Mouse (Mus musculus) neural tube, embryonic 13.5 days (tissue): ENCODE measurements around the gene Trim47. TPM values are rescaled to one million over a fixed set of nuclear protein-coding genes. Genes with fewer than 3 reads are reported as not detected.

ENCODE experiments used
- ATAC-seq: fragments of 200-750 bp; cut with Nextera tagmentation; 2 replicates; pipeline ENCODE4 v1.8.0; 2017; ENCODE audit warnings: low read depth, mild to moderate bottlenecking, moderate TSS enrichment, moderate library complexity
- H3K27ac ChIP-seq: fragments of 300-500 bp; sonication (generic); replicated peaks from 2 replicates; pipeline ENCODE4 v1.5.1; 2015; ENCODE audit warnings: moderate library complexity, mild to moderate bottlenecking, inconsistent platforms
- H3K27me3 ChIP-seq: fragments of 300-500 bp; sonication (generic); 2 replicates; pipeline ENCODE4 v1.6.1; 2015; ENCODE audit warnings: mild to moderate bottlenecking, inconsistent platforms
- H3K36me3 ChIP-seq: fragments of 300-500 bp; sonication (generic); 2 replicates; pipeline ENCODE4 v1.6.1; 2015; ENCODE audit warnings: mild to moderate bottlenecking, inconsistent platforms
- H3K4me1 ChIP-seq: fragments of 300-500 bp; sonication (generic); replicated peaks from 2 replicates; pipeline ENCODE4 v1.6.1; 2015; ENCODE audit warnings: inconsistent platforms
- H3K4me2 ChIP-seq: fragments of 300-500 bp; sonication (generic); 2 replicates; pipeline ENCODE4 v1.6.1; 2015; ENCODE audit warnings: inconsistent platforms, mild to moderate bottlenecking, moderate library complexity
- H3K4me3 ChIP-seq: fragments of 300-500 bp; sonication (generic); 2 replicates; pipeline ENCODE4 v1.5.1; 2015; ENCODE audit warnings: mild to moderate bottlenecking, inconsistent platforms
- H3K9ac ChIP-seq: fragments of 300-500 bp; sonication (generic); 2 replicates; pipeline ENCODE4 v1.6.1; 2015; ENCODE audit warnings: moderate library complexity, mild to moderate bottlenecking, inconsistent platforms
- H3K9me3 ChIP-seq: fragments of 300-500 bp; sonication (generic); 2 replicates; pipeline ENCODE4 v1.6.1; 2016; ENCODE audit warnings: inconsistent platforms
- WGBS: fragments of 180-500 bp; shearing (Covaris S2); methylation state at CpG from one replicate; pipeline ENCODE4 v1.1.7; 2015; 5-methylcytosine and 5-hydroxymethylcytosine counted together
- polyA plus RNA-seq: library from polyadenylated mRNA; unstranded; fragments of >200 nt; fragmentation: Nextera tagmentation; extraction: Ambion mirVana; gene quantifications from 2 replicates; pipeline ENCODE4 v1.2.1, GENCODE M21; 2015

Trim47 gene
- polyA plus RNA-seq, 1 experiment from 2014 or later: 4.3 TPM

DNA sequence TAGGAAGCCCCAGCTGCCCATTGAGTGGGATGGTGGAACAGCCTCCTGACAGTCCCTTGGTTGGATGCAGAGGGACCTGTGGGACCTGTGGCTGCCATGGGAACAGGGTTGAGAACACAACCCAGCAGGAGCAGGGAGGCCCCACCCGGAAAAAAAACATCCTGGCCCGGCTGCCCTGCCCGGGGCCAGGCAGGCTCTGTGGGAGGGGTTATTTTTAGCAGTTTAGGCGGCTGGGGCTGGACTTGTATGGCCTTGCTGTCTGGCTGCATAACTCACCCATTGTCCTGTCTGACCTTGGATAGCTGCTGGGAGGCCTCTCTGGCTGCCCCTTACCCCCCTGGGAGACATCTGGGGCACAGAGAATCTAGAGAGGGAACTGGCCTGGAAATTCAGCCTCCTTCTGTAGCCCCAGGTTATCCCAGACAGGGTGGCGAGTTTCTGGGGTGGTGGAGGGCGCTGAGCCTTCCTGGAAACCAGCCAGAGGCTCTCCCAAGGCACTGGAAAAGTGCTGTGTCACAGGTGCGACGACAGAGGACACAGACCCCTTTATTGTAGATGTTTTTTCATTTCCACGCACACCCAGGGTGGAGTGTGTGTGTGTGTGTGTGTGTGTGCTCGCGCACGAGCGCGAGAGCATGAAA, 22.9 kb downstream of the Trim47 start:
- WGBS: 30% methylated on average over 14 of the region's 14 CpGs
- Histone ChIP-seq H3K36me3 (no peaks in the 10 kb centered on the region), H3K4me1 (peaks cover 59% of the 10 kb centered on the region), H3K4me2 (no peak overlapping the region), H3K9me3 (no peaks in the 10 kb centered on the region), H3K4me3 (no peak overlapping the region), H3K27me3 (peaks cover 38% of the 10 kb centered on the region), H3K27ac (0 out of 2 replicates have a peak overlapping the region, but pooled peaks have one; percentile 52), H3K9ac (peak overlapping the region; percentile 43; the same call in 1 of the 2 replicates)
- ATAC-seq: peak; percentile 23; the same call in 1 of the 2 replicates

DNA sequence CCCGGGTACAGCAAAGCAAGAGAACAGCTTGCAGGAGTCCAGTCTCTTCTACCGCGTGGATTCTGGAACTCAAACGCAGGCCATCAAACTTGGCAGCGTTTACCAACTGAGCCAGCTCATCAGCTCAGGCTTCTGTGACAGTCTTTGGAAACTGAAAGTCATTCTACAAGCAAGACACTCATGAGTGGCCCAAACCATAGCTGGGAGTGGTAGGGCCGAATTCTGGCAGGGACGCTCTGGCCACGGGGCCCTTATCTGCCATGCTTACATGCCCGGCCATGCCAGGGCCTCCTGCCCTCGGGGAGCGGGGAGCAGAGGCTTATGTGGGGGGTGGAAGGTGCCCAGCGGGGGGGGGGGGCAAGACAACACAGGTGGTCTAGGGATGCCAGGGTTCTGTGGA, 23.4 kb downstream of the Trim47 start:
- Histone ChIP-seq H3K27me3 (peaks cover 33% of the 10 kb centered on the region), H3K36me3 (no peaks in the 10 kb centered on the region), H3K9ac (no peak overlapping the region; the same call in 1 of the 2 replicates), H3K4me3 (no peak overlapping the region), H3K4me1 (peaks cover 54% of the 10 kb centered on the region), H3K4me2 (no peak overlapping the region), H3K27ac (0 out of 2 replicates have a peak overlapping the region, but pooled peaks have one; percentile 52), H3K9me3 (no peaks in the 10 kb centered on the region)
- no peak for ATAC-seq
- WGBS: 79% methylated on average over 12 of the region's 12 CpGs

GRCm38 (mm10) chr11:116102472-116102871, 24.5 kb downstream of the Trim47 start:
- H3K27me3 ChIP-seq: peaks cover 22% of the 10 kb centered on the region
- H3K4me2 ChIP-seq: no peak overlapping the region
- no peak for ATAC-seq
- H3K4me3 ChIP-seq: no peak overlapping the region
- WGBS: 54% methylated on average over 3 of the region's 4 CpGs
- H3K9me3 ChIP-seq: no peaks in the 10 kb centered on the region
- peaks cover 47% of the 10 kb centered on the region for H3K4me1 ChIP-seq
- no peaks in the 10 kb centered on the region for H3K36me3 ChIP-seq
- H3K27ac ChIP-seq: peak overlapping the region; percentile 76
- H3K9ac ChIP-seq: 0 out of 2 replicates have a peak overlapping the region, but pooled peaks have one; percentile 9

DNA sequence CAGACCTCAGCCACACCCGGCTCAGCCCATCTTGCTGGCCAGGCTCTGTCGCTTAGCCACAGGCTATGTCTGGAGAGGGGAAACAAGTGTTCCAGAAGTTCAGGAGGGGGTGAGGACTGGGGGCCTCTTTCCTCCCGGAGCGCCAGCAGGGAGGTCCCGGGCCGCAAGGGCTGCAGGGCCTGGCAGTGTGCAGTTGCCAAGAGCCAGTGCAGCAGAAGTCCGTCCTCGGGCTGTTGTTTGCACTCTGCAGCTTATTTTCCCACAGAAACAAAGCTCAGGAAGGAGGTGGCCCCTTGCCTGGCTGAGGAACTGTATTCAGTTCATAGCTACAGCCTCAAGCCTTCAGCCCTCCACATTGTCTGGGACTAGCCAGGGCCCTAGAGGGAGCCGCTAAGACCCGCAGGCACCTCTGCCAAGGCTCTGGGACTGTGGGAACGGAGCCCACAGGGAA, 25.1 kb downstream of the Trim47 start:
- Histone ChIP-seq H3K4me2 (no peak overlapping the region), H3K27ac (peak overlapping the region; percentile 76), H3K4me3 (no peak overlapping the region), H3K36me3 (no peaks in the 10 kb centered on the region), H3K27me3 (peaks cover 17% of the 10 kb centered on the region), H3K9me3 (no peaks in the 10 kb centered on the region), H3K4me1 (peaks cover 42% of the 10 kb centered on the region), H3K9ac (0 out of 2 replicates have a peak overlapping the region, but pooled peaks have one; percentile 9)
- WGBS: 37% methylated on average over 11 of the region's 11 CpGs
- ATAC-seq: peak; percentile 79

DNA sequence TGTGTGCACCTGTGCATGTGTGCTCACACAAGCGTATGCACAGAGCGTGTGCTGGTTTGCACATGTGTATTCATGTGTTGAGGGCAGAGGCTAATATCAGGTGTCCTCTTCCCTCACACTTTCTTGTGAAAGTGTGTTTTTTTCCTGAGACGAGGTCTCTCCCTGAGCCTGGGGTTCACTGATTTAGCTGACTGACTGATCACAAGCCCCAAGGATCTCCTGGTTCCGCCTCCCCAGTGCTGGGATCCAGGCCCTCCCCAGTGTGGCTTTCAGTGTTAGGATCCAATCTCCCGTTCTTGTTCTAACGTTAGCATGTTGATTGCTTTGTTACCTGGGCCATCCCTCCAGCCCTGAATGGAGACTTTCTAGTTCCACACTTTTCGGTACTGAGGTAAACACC, 26.2 kb downstream of the Trim47 start:
- Histone ChIP-seq H3K4me2 (no peak overlapping the region), H3K27ac (peak overlapping the region; percentile 76), H3K27me3 (peaks cover 6% of the 10 kb centered on the region; the same call in 1 of the 2 replicates), H3K9ac (no peak overlapping the region), H3K4me3 (no peak overlapping the region), H3K9me3 (0 out of 2 replicates have a peak, but pooled peaks cover 5% of the 10 kb centered on the region), H3K4me1 (peaks cover 31% of the 10 kb centered on the region), H3K36me3 (no peaks in the 10 kb centered on the region)
- ATAC-seq: no peak
- WGBS: 85% methylated on average over 7 of the region's 7 CpGs

- Histone ChIP-seq H3K4me2 (no peak overlapping the region), H3K4me1 (peaks cover 31% of the 10 kb centered on the region), H3K9me3 (0 out of 2 replicates have a peak, but pooled peaks cover 5% of the 10 kb centered on the region), H3K4me3 (no peak overlapping the region), H3K27me3 (peaks cover 1% of the 10 kb centered on the region; the same call in 1 of the 2 replicates), H3K27ac (no peak overlapping the region), H3K36me3 (no peaks in the 10 kb centered on the region), H3K9ac (no peak overlapping the region)
- 87% methylated on average over 6 of the region's 6 CpGs for WGBS
- no peak for ATAC-seq
Measured at GRCm38 (mm10) chr11:116100385-116100784, 26.6 kb downstream of the Trim47 start.

- H3K9me3 ChIP-seq: 0 out of 2 replicates have a peak, but pooled peaks cover 5% of the 10 kb centered on the region
- H3K4me3 ChIP-seq: no peak overlapping the region
- no peaks in the 10 kb centered on the region for H3K27me3 ChIP-seq
- H3K27ac ChIP-seq: no peak overlapping the region
- no peaks in the 10 kb centered on the region for H3K36me3 ChIP-seq
- peaks cover 28% of the 10 kb centered on the region for H3K4me1 ChIP-seq
- ATAC-seq: no peak
- WGBS: 86% methylated on average over 6 of the region's 6 CpGs
- no peak overlapping the region for H3K9ac ChIP-seq
- no peak overlapping the region for H3K4me2 ChIP-seq
Measured at GRCm38 (mm10) chr11:116099462-116099861, 27.5 kb downstream of the Trim47 start.

- Histone ChIP-seq H3K9me3 (0 out of 2 replicates have a peak, but pooled peaks cover 5% of the 10 kb centered on the region), H3K27ac (no peak overlapping the region), H3K36me3 (no peaks in the 10 kb centered on the region), H3K4me1 (peaks cover 22% of the 10 kb centered on the region), H3K4me3 (no peak overlapping the region), H3K9ac (no peak overlapping the region), H3K27me3 (no peaks in the 10 kb centered on the region), H3K4me2 (no peak overlapping the region)
- WGBS: 71% methylated on average over 14 of the region's 14 CpGs
- no peak for ATAC-seq
Measured at GRCm38 (mm10) chr11:116098711-116099460, 28.1 kb downstream of the Trim47 start.

- H3K4me2 ChIP-seq: no peak overlapping the region
- no peaks in the 10 kb centered on the region for H3K27me3 ChIP-seq
- H3K27ac ChIP-seq: no peak overlapping the region
- 0 out of 2 replicates have a peak, but pooled peaks cover 5% of the 10 kb centered on the region for H3K9me3 ChIP-seq
- ATAC-seq: no peak
- 90% methylated on average over 5 of the region's 5 CpGs for WGBS
- no peaks in the 10 kb centered on the region for H3K36me3 ChIP-seq
- H3K4me1 ChIP-seq: peaks cover 4% of the 10 kb centered on the region
- H3K4me3 ChIP-seq: no peak overlapping the region
- no peak overlapping the region for H3K9ac ChIP-seq
Measured at GRCm38 (mm10) chr11:116096213-116097108, 30.5 kb downstream of the Trim47 start.

GRCm38 (mm10) chr11:116095573-116095972, 31.4 kb downstream of the Trim47 start:
- Histone ChIP-seq H3K4me2 (no peak overlapping the region), H3K9ac (no peak overlapping the region), H3K27me3 (no peaks in the 10 kb centered on the region), H3K27ac (no peak overlapping the region), H3K36me3 (no peaks in the 10 kb centered on the region), H3K4me3 (no peak overlapping the region), H3K4me1 (no peaks in the 10 kb centered on the region), H3K9me3 (0 out of 2 replicates have a peak, but pooled peaks cover 5% of the 10 kb centered on the region)
- ATAC-seq: no peak
- WGBS: 74% methylated on average over 3 of the region's 3 CpGs

DNA sequence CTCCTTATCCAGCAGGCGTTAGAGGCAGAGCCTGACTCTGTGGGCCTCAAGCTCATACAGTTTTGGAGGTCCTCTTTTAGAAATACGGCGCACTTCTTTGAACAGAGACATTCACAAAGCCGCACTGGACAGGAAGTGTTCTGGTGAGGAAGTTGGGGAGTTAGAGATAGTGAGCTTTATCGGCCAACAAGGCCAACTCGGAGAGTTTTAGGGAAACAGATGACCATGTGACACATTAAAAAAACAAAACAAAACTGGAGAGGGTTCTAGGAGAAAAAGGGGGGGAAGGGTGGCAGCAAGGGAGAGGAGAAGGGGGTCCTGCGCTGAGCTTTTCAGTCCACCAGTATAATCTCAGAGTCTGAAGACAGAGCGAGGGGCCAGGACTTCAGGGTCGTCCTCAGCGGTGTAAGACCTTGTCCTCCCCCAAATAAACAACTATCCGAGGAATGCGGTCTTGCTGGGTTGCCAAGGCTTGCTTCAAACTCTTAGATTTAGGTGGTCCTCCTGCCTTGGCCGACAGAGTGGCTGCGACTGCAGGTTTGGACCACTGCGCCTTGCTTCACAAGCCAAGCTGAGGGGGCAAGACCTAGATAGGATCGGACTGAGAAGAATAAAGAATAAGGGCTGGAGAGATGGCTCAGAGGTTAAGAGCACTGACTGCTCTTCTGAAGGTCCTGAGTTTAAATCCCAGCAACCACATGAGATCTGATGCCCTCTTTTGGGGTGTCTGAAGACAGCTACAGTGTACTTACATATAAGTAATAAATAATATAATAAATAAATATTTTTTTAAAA, 33.0 kb downstream of the Trim47 start:
- WGBS: 69% methylated on average over 16 of the region's 16 CpGs
- ATAC-seq: no peak

More for the DNA sequence above, 33.0 kb downstream of the Trim47 start:
- no peaks in the 10 kb centered on the region for H3K4me1 ChIP-seq
- no peak overlapping the region for H3K4me2 ChIP-seq
- H3K9me3 ChIP-seq: 0 out of 2 replicates have a peak, but pooled peaks cover 5% of the 10 kb centered on the region
- no peak overlapping the region for H3K27ac ChIP-seq
- H3K27me3 ChIP-seq: no peaks in the 10 kb centered on the region
- H3K9ac ChIP-seq: no peak overlapping the region
- no peak overlapping the region for H3K4me3 ChIP-seq
- H3K36me3 ChIP-seq: no peaks in the 10 kb centered on the region
